Mouse (Mus musculus): ENCODE data around the gene Zcchc24. TPM values are rescaled to one million over a fixed set of nuclear protein-coding genes. Genes with fewer than 3 reads are reported as not detected.

Zcchc24 gene
- total RNA-seq, 2 experiments from 2014 or later = 23.2 to 37.0 TPM

- ATAC-seq (ENCODE audit: poor library complexity, severe bottlenecking) = no peak
These were observed 47.7 kb downstream of the Zcchc24 start for GRCm38 (mm10) chr14:25720962-25721707.

GRCm38 (mm10) chr14:25719371-25719770 is 49.5 kb downstream of the Zcchc24 start:
- ATAC-seq (ENCODE audit: poor library complexity, severe bottlenecking) = no peak

GRCm38 (mm10) chr14:25718471-25718870 is 50.4 kb downstream of the Zcchc24 start:
- no peak for ATAC-seq (ENCODE audit: poor library complexity, severe bottlenecking)

GRCm38 (mm10) chr14:25717718-25718117 is 51.1 kb downstream of the Zcchc24 start:
- no peak for ATAC-seq (ENCODE audit: poor library complexity, severe bottlenecking)

GRCm38 (mm10) chr14:25716528-25716927 is 52.3 kb downstream of the Zcchc24 start:
- ATAC-seq (ENCODE audit: poor library complexity, severe bottlenecking) = no peak

GRCm38 (mm10) chr14:25713443-25713842 is 55.4 kb downstream of the Zcchc24 start:
- no peak for ATAC-seq (ENCODE audit: poor library complexity, severe bottlenecking)

GRCm38 (mm10) chr14:25711602-25712001 is 57.2 kb downstream of the Zcchc24 start:
- ATAC-seq (ENCODE audit: poor library complexity, severe bottlenecking) = no peak

- no peak for ATAC-seq (ENCODE audit: poor library complexity, severe bottlenecking)
These were observed 57.7 kb downstream of the Zcchc24 start for GRCm38 (mm10) chr14:25711177-25711576.

GRCm38 (mm10) chr14:25710681-25711080 is 58.2 kb downstream of the Zcchc24 start:
- ATAC-seq (ENCODE audit: poor library complexity, severe bottlenecking) = no peak

GRCm38 (mm10) chr14:25710073-25710472 is 58.8 kb downstream of the Zcchc24 start:
- ATAC-seq (ENCODE audit: poor library complexity, severe bottlenecking) = no peak

GRCm38 (mm10) chr14:25708917-25709316 is 59.9 kb downstream of the Zcchc24 start:
- ATAC-seq (ENCODE audit: poor library complexity, severe bottlenecking) = no peak

- no peak for ATAC-seq (ENCODE audit: poor library complexity, severe bottlenecking)
These were observed 60.4 kb downstream of the Zcchc24 start for GRCm38 (mm10) chr14:25708451-25708850.

- peak; percentile 52; the same call in 1 of the 2 replicates for ATAC-seq (ENCODE audit: poor library complexity, severe bottlenecking)
These were observed 61.1 kb downstream of the Zcchc24 start for GRCm38 (mm10) chr14:25707691-25708181.

GRCm38 (mm10) chr14:25701986-25702385 is 66.9 kb downstream of the Zcchc24 start:
- peak; percentile 43; the same call in 1 of the 2 replicates for ATAC-seq (ENCODE audit: poor library complexity, severe bottlenecking)

- no peak for ATAC-seq (ENCODE audit: poor library complexity, severe bottlenecking)
These were observed 72.5 kb downstream of the Zcchc24 start for GRCm38 (mm10) chr14:25696356-25696755.

- no peak for ATAC-seq (ENCODE audit: poor library complexity, severe bottlenecking)
These were observed 73.8 kb downstream of the Zcchc24 start for GRCm38 (mm10) chr14:25695059-25695458.

- ATAC-seq (ENCODE audit: poor library complexity, severe bottlenecking) = 0 out of 2 replicates have a peak, but pooled peaks have one; percentile 6
These were observed 74.3 kb downstream of the Zcchc24 start for GRCm38 (mm10) chr14:25694569-25694897.

GRCm38 (mm10) chr14:25693888-25694568 is 74.8 kb downstream of the Zcchc24 start, which contains the start of gene Ppif:
Gene Ppif, plus strand, starts transcription at chr14:25694154.
- ATAC-seq (ENCODE audit: poor library complexity, severe bottlenecking) = peak; percentile 98

- ATAC-seq (ENCODE audit: poor library complexity, severe bottlenecking) = no peak; the same call in 1 of the 2 replicates
These were observed 75.5 kb downstream of the Zcchc24 start for GRCm38 (mm10) chr14:25693271-25693887.

GRCm38 (mm10) chr14:25686983-25687901 is 81.6 kb downstream of the Zcchc24 start:
- no peak for ATAC-seq (ENCODE audit: poor library complexity, severe bottlenecking)

Data from megakaryocyte, adult 5-6 weeks (primary cell).